Comparison of ENCODE assay signal across 9 mouse cellular contexts in genomic region chr11:69407724-69408004, GRCm38 (mm10). TPM values are rescaled to one million over a fixed set of nuclear protein-coding genes. Genes with fewer than 3 reads are reported as not detected.
DNase-seq lines count a peak whose midpoint lies in the region; ATAC-seq and TF ChIP-seq lines count a peak whose summit lies in the region.
"Had no signal": no experiment of that assay in that cellular context is flagged by ENCODE, and none has a peak within 500 bp of the region (broad histone marks: within the 10 kb centered on the region; RNA-seq: fewer than 3 reads in every experiment).

No protein-coding gene starts in this region.

- H3K9me3 ChIP-seq in heart, embryonic 12.5 days (replicated peaks), result no peaks in the 10 kb centered on the region
- H3K9me3 ChIP-seq in stomach, embryonic 14.5 days (ENCODE audit: control insufficient read depth, low read depth, low read length), result no peaks in the 10 kb centered on the region
- H3K9me3 ChIP-seq in stomach, postnatal 0 days (ENCODE audit: control insufficient read depth, low read length), result no peaks in the 10 kb centered on the region
- no peaks in the 10 kb centered on the region for H3K9me3 ChIP-seq in liver, embryonic 12.5 days (replicated peaks)

- TF ChIP-seq EP300 in heart, adult 2 months (IDR thresholded peaks at IDR 0.05; ENCODE audit: insufficient read depth, low read depth, low read length), result no peak
- no peak for TF ChIP-seq EP300 in stomach, postnatal 0 days (optimal IDR thresholded peaks at IDR 0.05)

- no peak overlapping the region for H3K27ac ChIP-seq in heart, embryonic 12.5 days (ENCODE audit: poor library complexity, severe bottlenecking)
- no peak overlapping the region for H3K27ac ChIP-seq in heart, adult 2 months
- H3K27ac ChIP-seq in stomach, embryonic 14.5 days (ENCODE audit: low read length), result no peak overlapping the region
- no peak overlapping the region for H3K27ac ChIP-seq in stomach, postnatal 0 days (replicated peaks)
- 0 out of 2 replicates have a peak overlapping the region, but pooled peaks have one; percentile 94 for H3K27ac ChIP-seq in liver, embryonic 12.5 days

- no peaks in the 10 kb centered on the region for H3K79me2 ChIP-seq in heart, adult 2 months (replicated peaks; ENCODE audit: control insufficient read depth, insufficient read depth, low read length)

- H3K4me2 ChIP-seq in heart, embryonic 12.5 days, result peak overlapping the region; percentile 88; the same call in 1 of the 2 replicates
- H3K4me2 ChIP-seq in stomach, embryonic 14.5 days (replicated peaks; ENCODE audit: low read depth, low read length), result 0 out of 2 replicates have a peak overlapping the region, but pooled peaks have one; percentile 99
- no peak overlapping the region for H3K4me2 ChIP-seq in stomach, postnatal 0 days (replicated peaks; ENCODE audit: low read depth)
- H3K4me2 ChIP-seq in liver, embryonic 12.5 days, result peak overlapping the region; percentile 100

- no peak for TF ChIP-seq POLR2A in heart, adult 2 months (IDR thresholded peaks at IDR 0.05; ENCODE audit: insufficient read depth, low read depth, low read length)

- H3K27me3 ChIP-seq in heart, embryonic 12.5 days (replicated peaks), result no peaks in the 10 kb centered on the region
- no peaks in the 10 kb centered on the region for H3K27me3 ChIP-seq in heart, adult 2 months (ENCODE audit: control insufficient read depth, insufficient read depth, low read length)
- no peaks in the 10 kb centered on the region for H3K27me3 ChIP-seq in stomach, embryonic 14.5 days (ENCODE audit: control insufficient read depth, insufficient read depth, low read length)
- no peaks in the 10 kb centered on the region for H3K27me3 ChIP-seq in stomach, postnatal 0 days (ENCODE audit: control insufficient read depth, insufficient read depth, low read length)
- no peaks in the 10 kb centered on the region for H3K27me3 ChIP-seq in liver, embryonic 12.5 days (replicated peaks)

- H3K4me1 ChIP-seq in heart, embryonic 12.5 days (replicated peaks), result peaks cover 25% of the 10 kb centered on the region
- H3K4me1 ChIP-seq in heart, adult 2 months (ENCODE audit: control insufficient read depth, insufficient read depth, low read length), result peaks cover 12% of the 10 kb centered on the region
- H3K4me1 ChIP-seq in stomach, embryonic 14.5 days (ENCODE audit: control insufficient read depth, insufficient read depth, low read length), result peaks cover 19% of the 10 kb centered on the region
- peaks cover 11% of the 10 kb centered on the region for H3K4me1 ChIP-seq in stomach, postnatal 0 days (replicated peaks; ENCODE audit: control insufficient read depth, insufficient read depth)
- H3K4me1 ChIP-seq in liver, embryonic 12.5 days, result peaks cover 43% of the 10 kb centered on the region

- no peak for DNase-seq in heart, adult 2 months
- no peak for DNase-seq in stomach, postnatal 0 days (ENCODE audit: low spot score)
- DNase-seq in urinary bladder, postnatal 4 days (ENCODE audit: low spot score in 2 of 2), result no peak
- DNase-seq in spleen, postnatal 14 days (ENCODE audit: low spot score in 2 of 2), result no peak
- DNase-seq in gastrocnemius, postnatal 14 days, result no peak
- DNase-seq: adrenal gland, postnatal 25 days had no signal

- peak overlapping the region; percentile 97 for H3K9ac ChIP-seq in heart, embryonic 12.5 days
- no peak overlapping the region for H3K9ac ChIP-seq in heart, adult 2 months (ENCODE audit: low read depth, low read length)
- no peak overlapping the region for H3K9ac ChIP-seq in stomach, embryonic 14.5 days (replicated peaks; ENCODE audit: low read depth, low read length)
- H3K9ac ChIP-seq in stomach, postnatal 0 days (ENCODE audit: low read length), result no peak overlapping the region
- H3K9ac ChIP-seq in liver, embryonic 12.5 days, result peak overlapping the region; percentile 64

- 0 out of 2 replicates have a peak overlapping the region, but pooled peaks have one; percentile 84 for H3K4me3 ChIP-seq in heart, embryonic 12.5 days
- H3K4me3 ChIP-seq in heart, adult 2 months, result no peak overlapping the region
- no peak overlapping the region for H3K4me3 ChIP-seq in stomach, embryonic 14.5 days (ENCODE audit: low read depth, low read length)
- H3K4me3 ChIP-seq in stomach, postnatal 0 days (ENCODE audit: low read depth, low read length), result no peak overlapping the region
- peak overlapping the region; percentile 72 for H3K4me3 ChIP-seq in liver, embryonic 12.5 days

- TF ChIP-seq CTCF in heart, adult 2 months (IDR thresholded peaks at IDR 0.05), result no peak
- TF ChIP-seq CTCF in stomach, postnatal 0 days (IDR thresholded peaks at IDR 0.05; ENCODE audit: low read depth), result no peak

- peaks cover 59% of the 10 kb centered on the region for H3K36me3 ChIP-seq in heart, embryonic 12.5 days
- peaks cover 7% of the 10 kb centered on the region; the same call in 1 of the 2 replicates for H3K36me3 ChIP-seq in heart, adult 2 months (ENCODE audit: control insufficient read depth, insufficient read depth, low read length)
- peaks cover 59% of the 10 kb centered on the region for H3K36me3 ChIP-seq in stomach, embryonic 14.5 days (ENCODE audit: control insufficient read depth, insufficient read depth, low read length)
- peaks cover 40% of the 10 kb centered on the region for H3K36me3 ChIP-seq in stomach, postnatal 0 days (ENCODE audit: control insufficient read depth, insufficient read depth, low read length)
- peaks cover 55% of the 10 kb centered on the region for H3K36me3 ChIP-seq in liver, embryonic 12.5 days

- ATAC-seq in heart, embryonic 12.5 days (ENCODE audit: insufficient number of reproducible peaks, low FRiP score), result no peak
- no peak for ATAC-seq in stomach, embryonic 14.5 days (ENCODE audit: insufficient number of reproducible peaks, insufficient read depth, low FRiP score, low read depth)
- no peak for ATAC-seq in stomach, postnatal 0 days (ENCODE audit: low FRiP score, low TSS enrichment)
- no peak for ATAC-seq in liver, embryonic 12.5 days

- WGBS in heart, embryonic 12.5 days, result 79% methylated on average over 4 of the region's 4 CpGs
- 76% methylated on average over 4 of the region's 4 CpGs for WGBS in heart, adult 2 months
- WGBS in stomach, embryonic 14.5 days, result 86% methylated on average over 4 of the region's 4 CpGs
- 82% methylated on average over 4 of the region's 4 CpGs for whole genome bisulfite sequencing in stomach, postnatal 0 days
- 80% methylated on average over 4 of the region's 4 CpGs for WGBS in liver, embryonic 12.5 days (ENCODE audit: insufficient replicate concordance)

- intact Hi-C loops in heart, adult 2 months (cut with DNase I), result loop anchor here (2.0 to 10.0 kb wide), 2 partner anchors 13 to 303 kb away; no protein-coding TSS in a partner anchor
- intact Hi-C loops in gastrocnemius, postnatal 14 days (cut with DNase I; ENCODE audit: low total_unique reads), result loop anchor here (10.0 kb wide), 1 partner anchor 107 kb away; no protein-coding TSS in a partner anchor

RNA-seq across cellular contexts. Expression of gene Kdm6b, which starts 5.8 kb away (rescaled TPM):
- polyA plus RNA-seq in heart, embryonic 12.5 days (2016; fragmentation: Nextera tagmentation; extraction: Ambion mirVana), result 24.9 and 25.4 TPM in 2 replicates
- total RNA-seq in heart, adult 2 months (2021), result 10 to 100 TPM; 19.7 to 27.8 TPM
- 6.5 and 8.6 TPM in 2 replicates for polyA plus RNA-seq in heart, adult 2 months (2012; rRNA removed)
- 30.6 and 34.3 TPM in 2 replicates for polyA plus RNA-seq in stomach, embryonic 14.5 days (2014; fragmentation: Nextera tagmentation; extraction: Ambion mirVana)
- 12.9 and 13.1 TPM in 2 replicates for polyA plus RNA-seq in stomach, postnatal 0 days (2015; fragmentation: Nextera tagmentation; extraction: Ambion mirVana)
- 7.1 and 7.5 TPM in 2 replicates for polyA plus RNA-seq in liver, embryonic 12.5 days (2016; fragmentation: Nextera tagmentation; extraction: Ambion mirVana)
- total RNA-seq in gastrocnemius, postnatal 14 days (2021), result 10 to 100 TPM; 30.3 to 31.4 TPM

RNA-seq across cellular contexts. Expression of gene Tmem88, which starts 9.6 kb away (rescaled TPM):
- 34.4 and 35.7 TPM in 2 replicates for polyA plus RNA-seq in heart, embryonic 12.5 days (2016; fragmentation: Nextera tagmentation; extraction: Ambion mirVana)
- total RNA-seq in heart, adult 2 months (2021), result 10 to 100 TPM; 20.4 to 21.4 TPM
- 61.4 and 66.4 TPM in 2 replicates for polyA plus RNA-seq in heart, adult 2 months (2012; rRNA removed)
- polyA plus RNA-seq in stomach, embryonic 14.5 days (2014; fragmentation: Nextera tagmentation; extraction: Ambion mirVana), result 30.0 and 30.3 TPM in 2 replicates
- polyA plus RNA-seq in stomach, postnatal 0 days (2015; fragmentation: Nextera tagmentation; extraction: Ambion mirVana), result 14.9 and 17.8 TPM in 2 replicates
- polyA plus RNA-seq in liver, embryonic 12.5 days (2016; fragmentation: Nextera tagmentation; extraction: Ambion mirVana), result 14.4 and 15.4 TPM in 2 replicates
- total RNA-seq in gastrocnemius, postnatal 14 days (2021), result 10 to 100 TPM; 12.8 to 15.2 TPM

RNA-seq across cellular contexts. Expression of gene Cyb5d1, which starts 12.2 kb away (rescaled TPM):
- polyA plus RNA-seq in heart, embryonic 12.5 days (2016; fragmentation: Nextera tagmentation; extraction: Ambion mirVana), result 24.8 and 27.1 TPM in 2 replicates
- total RNA-seq in heart, adult 2 months (2021), result 10 to 100 TPM; 27.9 to 32.1 TPM
- 19.9 and 29.8 TPM in 2 replicates for polyA plus RNA-seq in heart, adult 2 months (2012; rRNA removed)
- polyA plus RNA-seq in stomach, embryonic 14.5 days (2014; fragmentation: Nextera tagmentation; extraction: Ambion mirVana), result 15.0 and 23.5 TPM in 2 replicates
- polyA plus RNA-seq in stomach, postnatal 0 days (2015; fragmentation: Nextera tagmentation; extraction: Ambion mirVana), result 9.1 and 9.5 TPM in 2 replicates
- 15.1 and 15.7 TPM in 2 replicates for polyA plus RNA-seq in liver, embryonic 12.5 days (2016; fragmentation: Nextera tagmentation; extraction: Ambion mirVana)
- 10 to 100 TPM; 19.0 to 20.7 TPM for total RNA-seq in gastrocnemius, postnatal 14 days (2021)

RNA-seq across cellular contexts. Expression of gene Naa38, which starts 12.4 kb away (rescaled TPM):
- 147 and 150 TPM in 2 replicates for polyA plus RNA-seq in heart, embryonic 12.5 days (2016; fragmentation: Nextera tagmentation; extraction: Ambion mirVana)
- total RNA-seq in heart, adult 2 months (2021), result 100 to 1,000 TPM; 102 to 113 TPM
- 128 and 145 TPM in 2 replicates for polyA plus RNA-seq in heart, adult 2 months (2012; rRNA removed)
- 158 and 177 TPM in 2 replicates for polyA plus RNA-seq in stomach, embryonic 14.5 days (2014; fragmentation: Nextera tagmentation; extraction: Ambion mirVana)
- 153 and 170 TPM in 2 replicates for polyA plus RNA-seq in stomach, postnatal 0 days (2015; fragmentation: Nextera tagmentation; extraction: Ambion mirVana)
- 111 and 119 TPM in 2 replicates for polyA plus RNA-seq in liver, embryonic 12.5 days (2016; fragmentation: Nextera tagmentation; extraction: Ambion mirVana)
- total RNA-seq in gastrocnemius, postnatal 14 days (2021), result 10 to 100 TPM; 79.5 to 87.9 TPM

RNA-seq across cellular contexts. Expression of gene Chd3, which starts 38.5 kb away (rescaled TPM):
- polyA plus RNA-seq in heart, embryonic 12.5 days (2016; fragmentation: Nextera tagmentation; extraction: Ambion mirVana), result 19.2 and 23.5 TPM in 2 replicates
- total RNA-seq in heart, adult 2 months (2021), result 10 to 100 TPM; 18.3 to 20.2 TPM
- 20.3 and 22.2 TPM in 2 replicates for polyA plus RNA-seq in heart, adult 2 months (2012; rRNA removed)
- polyA plus RNA-seq in stomach, embryonic 14.5 days (2014; fragmentation: Nextera tagmentation; extraction: Ambion mirVana), result 85.3 and 87.4 TPM in 2 replicates
- 18.4 and 18.9 TPM in 2 replicates for polyA plus RNA-seq in stomach, postnatal 0 days (2015; fragmentation: Nextera tagmentation; extraction: Ambion mirVana)
- polyA plus RNA-seq in liver, embryonic 12.5 days (2016; fragmentation: Nextera tagmentation; extraction: Ambion mirVana), result 4.7 and 6.4 TPM in 2 replicates
- 10 to 100 TPM; 25.5 to 28.7 TPM for total RNA-seq in gastrocnemius, postnatal 14 days (2021)

Comparison
In these comparisons a context has a peak if more than half of its experiments do, and no peak if none do; other contexts are left out.
1. H3K4me3 ChIP-seq: peak in heart, embryonic 12.5 days (single experiment) and liver, embryonic 12.5 days (single experiment); none in heart, adult 2 months (single experiment), stomach, embryonic 14.5 days (single experiment) and stomach, postnatal 0 days (single experiment).
2. H3K9ac ChIP-seq: peak in heart, embryonic 12.5 days (single experiment) and liver, embryonic 12.5 days (single experiment); none in heart, adult 2 months (single experiment), stomach, embryonic 14.5 days (single experiment) and stomach, postnatal 0 days (single experiment).